Mouse (Mus musculus): ENCODE results near the gene Fgfr2.

DNA sequence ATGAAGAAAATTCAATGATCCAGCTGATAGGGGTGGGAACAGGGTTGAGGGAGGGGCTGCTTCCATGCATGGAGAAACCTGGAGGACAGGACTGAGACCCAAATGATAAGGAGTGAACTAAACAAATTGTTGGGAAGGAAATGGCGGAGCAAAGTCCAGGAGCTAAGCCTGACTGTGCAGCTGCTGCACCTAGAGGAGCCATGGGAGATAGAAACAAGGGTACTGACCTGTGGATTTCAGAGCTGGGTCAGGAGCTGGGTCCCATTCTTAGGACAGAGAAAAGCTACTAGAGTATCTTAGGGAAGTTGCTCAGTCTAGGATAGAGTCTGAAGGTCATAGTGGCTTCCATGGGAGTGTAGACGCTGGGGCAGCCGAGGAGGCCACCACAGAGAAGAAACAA is 2816.1 kb downstream of the Fgfr2 start:
- TF ChIP-seq CTCF (IDR thresholded peaks at IDR 0.05; ENCODE audit: low read depth) (no peak), EP300 (IDR thresholded peaks at IDR 0.05; ENCODE audit: low read depth) (no peak)

Measured in liver, postnatal 0 days (tissue).